21 mouse cellular contexts compared by ENCODE assay signal in genomic region chr9:8729056-8729455, GRCm38 (mm10).
DNase-seq lines count a peak whose midpoint lies in the region; ATAC-seq lines count a peak whose summit lies in the region.
"Had no signal": no experiment of that assay in that cellular context is flagged by ENCODE, and none has a peak within 500 bp of the region (broad histone marks: within the 10 kb centered on the region; RNA-seq: fewer than 3 reads in every experiment).

No protein-coding gene starts in this region.

- no peak for ATAC-seq in monocyte, adult 5-6 weeks (replicated peaks; ENCODE audit: insufficient number of reproducible peaks, low FRiP score, low TSS enrichment, poor library complexity, severe bottlenecking)
- ATAC-seq: activated CD4-positive, CD25-positive, alpha-beta regulatory T cell, adult 4 months; CD4-positive, CD25-positive, alpha-beta regulatory T cell, adult 4 months; Patski had no signal

- DNase-seq in cerebellum, postnatal 10 days, result peak; percentile 78 to 85
- DNase-seq in cerebellum, adult 9-10 months, result no peak
- peak; percentile 65 to 82 for DNase-seq in cerebellum, postnatal 14 days
- no peak for DNase-seq in cerebellum, adult 11 months
- DNase-seq in left cerebral cortex, postnatal 4 days, result peak; percentile 26
- no peak for DNase-seq in left cerebral cortex, adult 18-20 months (ENCODE audit: low spot score in 2 of 2)
- DNase-seq in CD4-positive helper T cell, adult 2 months (ENCODE audit: low read depth, low spot score), result peak; percentile 6
- DNase-seq: adrenal gland, adult 2 months; adrenal gland, adult 8-10 months; adrenal gland, postnatal 10 days; adrenal gland, postnatal 14 days; adrenal gland, postnatal 25 days; adrenal gland, postnatal 36 days; B cell, adult 2 months; cerebellum, adult 11-12 months; cerebellum, adult 18-20 months; cerebellum, adult 2 months had no signal

- intact Hi-C loops in left cerebral cortex, postnatal 4 days (cut with DNase I), result no loop called here

Comparison
In these comparisons a context has a peak if more than half of its experiments do, and no peak if none do; other contexts are left out.
1. DNase-seq: peak in cerebellum, postnatal 10 days (2 of 2), cerebellum, postnatal 14 days (2 of 2), left cerebral cortex, postnatal 4 days (single experiment) and CD4-positive helper T cell, adult 2 months (single experiment); none in cerebellum, adult 9-10 months (single experiment), cerebellum, adult 11 months (single experiment) and left cerebral cortex, adult 18-20 months (0 of 2).